Mouse (Mus musculus) midbrain, embryonic 14.5 days (tissue): ENCODE measurements around the gene Foxp4. TPM values are rescaled to one million over a fixed set of nuclear protein-coding genes. Genes with fewer than 3 reads are reported as not detected.

Experiments
- ATAC-seq: fragments of 200-750 bp; cut with Nextera tagmentation; 2 replicates; pipeline ENCODE4 v1.8.0; 2017; ENCODE audit warnings: moderate number of reproducible peaks, moderate library complexity; ENCODE audit not compliant: low FRiP score, low TSS enrichment
- DNase-seq: peaks from one replicate; pipeline ENCODE4 v3.0.0-alpha.2; 2015
- H3K27ac ChIP-seq: fragments of 300-500 bp; sonication (generic); replicated peaks from 2 replicates; pipeline ENCODE4 v1.5.1; 2014; ENCODE audit warnings: mild to moderate bottlenecking, low read depth, low read length, moderate library complexity
- H3K27me3 ChIP-seq: fragments of 300-500 bp; sonication (generic); 2 replicates; pipeline ENCODE4 v1.6.1; 2014; ENCODE audit warnings: low read length, control low read depth, mixed read lengths; ENCODE audit not compliant: control insufficient read depth, insufficient read depth
- H3K36me3 ChIP-seq: fragments of 300-500 bp; sonication (generic); 2 replicates; pipeline ENCODE4 v1.6.1; 2014; ENCODE audit warnings: low read length, control low read depth; ENCODE audit not compliant: control insufficient read depth, insufficient read depth
- H3K4me1 ChIP-seq: fragments of 300-500 bp; sonication (generic); 2 replicates; pipeline ENCODE4 v1.6.1; 2014; ENCODE audit warnings: mild to moderate bottlenecking, antibody characterized with exemption, low read length, control low read depth; ENCODE audit not compliant: control insufficient read depth, insufficient read depth
- H3K4me2 ChIP-seq: fragments of 300-500 bp; sonication (generic); 2 replicates; pipeline ENCODE4 v1.6.1; 2014; ENCODE audit warnings: mild to moderate bottlenecking, low read length, moderate library complexity
- H3K4me3 ChIP-seq: fragments of 300-500 bp; sonication (generic); replicated peaks from 2 replicates; pipeline ENCODE4 v1.5.1; 2014; ENCODE audit warnings: low read depth, low read length
- H3K9ac ChIP-seq: fragments of 300-500 bp; sonication (generic); replicated peaks from 2 replicates; pipeline ENCODE4 v1.6.1; 2014; ENCODE audit warnings: mild to moderate bottlenecking, low read length, moderate library complexity
- H3K9me3 ChIP-seq: fragments of 300-500 bp; sonication (generic); 2 replicates; pipeline ENCODE4 v1.6.1; 2016; ENCODE audit warnings: low read length, control low read depth, mixed read lengths; ENCODE audit not compliant: control insufficient read depth
- WGBS: fragments of 180-500 bp; shearing (Covaris S2); extraction: QIAGEN DNeasy Blood & Tissue Kit; methylation state at CpG from one replicate; pipeline ENCODE4 v1.1.7; 2014; 5-methylcytosine and 5-hydroxymethylcytosine counted together
- polyA plus RNA-seq: library from polyadenylated mRNA; unstranded; fragments of >200 nt; fragmentation: Nextera tagmentation; extraction: Ambion mirVana; gene quantifications from 2 replicates; pipeline ENCODE4 v1.2.1, GENCODE M21; 2014

The Foxp4 gene
- polyA plus RNA-seq, 1 experiment from 2014 or later = 40.9 TPM

- Histone ChIP-seq H3K4me1 (peaks cover 22% of the 10 kb centered on the region), H3K36me3 (peaks cover 8% of the 10 kb centered on the region), H3K9me3 (no peaks in the 10 kb centered on the region), H3K27me3 (no peaks in the 10 kb centered on the region), H3K27ac (peak overlapping the region; percentile 42; the same call in 1 of the 2 replicates), H3K4me2 (no peak overlapping the region), H3K9ac (no peak overlapping the region), H3K4me3 (no peak overlapping the region)
- DNase-seq (peak; percentile 71), ATAC-seq (peak; percentile 83)
- 3% methylated on average over 9 of the region's 9 CpGs for WGBS
Measured at GRCm38 (mm10) chr17:47897956-47898752, 26.3 kb downstream of the Foxp4 start.

GRCm38 (mm10) chr17:47889727-47890126 lies 34.7 kb downstream of the Foxp4 start:
- 59% methylated on average over 7 of the region's 7 CpGs for WGBS
- no peaks in the 10 kb centered on the region for H3K27me3 ChIP-seq
- no peaks in the 10 kb centered on the region for H3K9me3 ChIP-seq
- no peak overlapping the region for H3K4me3 ChIP-seq
- DNase-seq = no peak
- no peak overlapping the region for H3K9ac ChIP-seq
- H3K27ac ChIP-seq = no peak overlapping the region
- H3K4me1 ChIP-seq = peaks cover 19% of the 10 kb centered on the region
- H3K4me2 ChIP-seq = no peak overlapping the region
- H3K36me3 ChIP-seq = peaks cover 3% of the 10 kb centered on the region; the same call in 1 of the 2 replicates
- ATAC-seq = no peak

- H3K4me3 ChIP-seq = no peak overlapping the region
- no peak overlapping the region for H3K27ac ChIP-seq
- H3K36me3 ChIP-seq = peaks cover 3% of the 10 kb centered on the region; the same call in 1 of the 2 replicates
- H3K9me3 ChIP-seq = no peaks in the 10 kb centered on the region
- H3K27me3 ChIP-seq = no peaks in the 10 kb centered on the region
- H3K4me1 ChIP-seq = peaks cover 19% of the 10 kb centered on the region
- 17% methylated on average over 19 of the region's 19 CpGs for WGBS
- no peak overlapping the region for H3K4me2 ChIP-seq
- DNase-seq (peak; percentile 64), ATAC-seq (0 out of 2 replicates have a peak, but pooled peaks have one; percentile 9)
- H3K9ac ChIP-seq = no peak overlapping the region
Measured at GRCm38 (mm10) chr17:47889267-47889666, 35.2 kb downstream of the Foxp4 start.

- Histone ChIP-seq H3K9ac (no peak overlapping the region), H3K27ac (no peak overlapping the region), H3K4me1 (peaks cover 19% of the 10 kb centered on the region), H3K27me3 (no peaks in the 10 kb centered on the region), H3K36me3 (no peaks in the 10 kb centered on the region), H3K9me3 (no peaks in the 10 kb centered on the region), H3K4me3 (no peak overlapping the region), H3K4me2 (no peak overlapping the region)
- 72% methylated on average over 7 of the region's 7 CpGs for WGBS
- ATAC-seq = no peak
- DNase-seq = no peak
Measured at GRCm38 (mm10) chr17:47888641-47889040, 35.8 kb downstream of the Foxp4 start.

- peaks cover 19% of the 10 kb centered on the region for H3K4me1 ChIP-seq
- peak overlapping the region; percentile 14; the same call in 1 of the 2 replicates for H3K9ac ChIP-seq
- no peaks in the 10 kb centered on the region for H3K27me3 ChIP-seq
- no peak for DNase-seq
- 17% methylated on average over 6 of the region's 6 CpGs for WGBS
- 0 out of 2 replicates have a peak, but pooled peaks have one; percentile 24 for ATAC-seq
- H3K4me3 ChIP-seq = no peak overlapping the region
- H3K9me3 ChIP-seq = no peaks in the 10 kb centered on the region
- H3K27ac ChIP-seq = peak overlapping the region; percentile 37; the same call in 1 of the 2 replicates
- H3K4me2 ChIP-seq = no peak overlapping the region
- no peaks in the 10 kb centered on the region for H3K36me3 ChIP-seq
Measured at GRCm38 (mm10) chr17:47888155-47888455, 36.3 kb downstream of the Foxp4 start.

- Histone ChIP-seq H3K27me3 (no peaks in the 10 kb centered on the region), H3K4me1 (peaks cover 19% of the 10 kb centered on the region), H3K4me2 (no peak overlapping the region), H3K9ac (peak overlapping the region; percentile 14; the same call in 1 of the 2 replicates), H3K4me3 (no peak overlapping the region), H3K27ac (peak overlapping the region; percentile 37; the same call in 1 of the 2 replicates), H3K9me3 (no peaks in the 10 kb centered on the region), H3K36me3 (no peaks in the 10 kb centered on the region)
- ATAC-seq (peak; percentile 59; the same call in 1 of the 2 replicates), DNase-seq (peak; percentile 56)
- WGBS = 14% methylated on average over 13 of the region's 13 CpGs
Measured at GRCm38 (mm10) chr17:47887381-47888154, 36.9 kb downstream of the Foxp4 start.

GRCm38 (mm10) chr17:47883099-47883498 lies 41.3 kb downstream of the Foxp4 start:
- Histone ChIP-seq H3K9ac (no peak overlapping the region), H3K4me3 (no peak overlapping the region), H3K4me1 (peaks cover 28% of the 10 kb centered on the region), H3K4me2 (no peak overlapping the region), H3K36me3 (no peaks in the 10 kb centered on the region), H3K27me3 (no peaks in the 10 kb centered on the region), H3K27ac (no peak overlapping the region), H3K9me3 (no peaks in the 10 kb centered on the region)
- no peak for ATAC-seq
- DNase-seq = no peak
- 82% methylated on average over 5 of the region's 5 CpGs for WGBS

GRCm38 (mm10) chr17:47881330-47881729 lies 43.1 kb downstream of the Foxp4 start:
- Histone ChIP-seq H3K4me2 (no peak overlapping the region), H3K27me3 (no peaks in the 10 kb centered on the region), H3K4me3 (no peak overlapping the region), H3K9me3 (no peaks in the 10 kb centered on the region), H3K36me3 (no peaks in the 10 kb centered on the region), H3K4me1 (peaks cover 35% of the 10 kb centered on the region), H3K9ac (no peak overlapping the region), H3K27ac (no peak overlapping the region)
- ATAC-seq = no peak
- no peak for DNase-seq
- 60% methylated on average over 13 of the region's 13 CpGs for WGBS
